Mouse (Mus musculus) kidney, postnatal 0 days (tissue): ENCODE measurements around the gene Rnf24. TPM values are rescaled to one million over a fixed set of nuclear protein-coding genes. Genes with fewer than 3 reads are reported as not detected.

Experiments
- ATAC-seq: fragments of 200-750 bp; cut with Nextera tagmentation; replicated peaks from 2 replicates; pipeline ENCODE4 v1.8.0; 2017; ENCODE audit warnings: low read depth, moderate number of reproducible peaks, moderate TSS enrichment, moderate library complexity; ENCODE audit not compliant: low FRiP score
- DNase-seq: peaks from one replicate; pipeline ENCODE4 v3.0.0-alpha.2; 2016; ENCODE audit warnings: low spot score
- H3K27ac ChIP-seq: fragments of 300-500 bp; sonication (generic); 2 replicates; pipeline ENCODE4 v1.5.1; 2014; ENCODE audit warnings: mild to moderate bottlenecking
- H3K27me3 ChIP-seq: fragments of 300-500 bp; sonication (generic); 2 replicates; pipeline ENCODE4 v1.6.1; 2014; ENCODE audit warnings: low read length, mixed read lengths; ENCODE audit not compliant: insufficient read depth
- H3K36me3 ChIP-seq: fragments of 300-500 bp; sonication (generic); 2 replicates; pipeline ENCODE4 v1.6.1; 2014; ENCODE audit warnings: low read length, mixed read lengths; ENCODE audit not compliant: insufficient read depth
- H3K4me1 ChIP-seq: fragments of 300-500 bp; sonication (generic); replicated peaks from 2 replicates; pipeline ENCODE4 v1.6.1; 2014; ENCODE audit warnings: antibody characterized with exemption, low read length, mixed read lengths; ENCODE audit not compliant: insufficient read depth
- H3K4me2 ChIP-seq: fragments of 300-500 bp; sonication (generic); 2 replicates; pipeline ENCODE4 v1.6.1; 2014; ENCODE audit warnings: mild to moderate bottlenecking, low read length, moderate library complexity, mixed read lengths
- H3K4me3 ChIP-seq: fragments of 300-500 bp; sonication (generic); replicated peaks from 2 replicates; pipeline ENCODE4 v1.5.1; 2014; ENCODE audit warnings: low read depth, low read length
- H3K9ac ChIP-seq: fragments of 300-500 bp; sonication (generic); 2 replicates; pipeline ENCODE4 v1.6.1; 2014; ENCODE audit warnings: low read depth, low read length
- H3K9me3 ChIP-seq: fragments of 300-500 bp; sonication (generic); replicated peaks from 2 replicates; pipeline ENCODE4 v1.6.1; 2016; ENCODE audit warnings: low read length, inconsistent platforms, mixed read lengths
- CTCF ChIP-seq: IDR thresholded peaks from 2 replicates; pipeline ENCODE4 v1.5.1; 2016; ENCODE audit warnings: antibody characterized with exemption, low read depth, mild to moderate bottlenecking, moderate library complexity
- WGBS: fragments of 180-500 bp; shearing (Covaris S2); extraction: QIAGEN DNeasy Blood & Tissue Kit; methylation state at CpG from one replicate; pipeline ENCODE4 v1.1.7; 2014; 5-methylcytosine and 5-hydroxymethylcytosine counted together
- polyA plus RNA-seq: library from polyadenylated mRNA; unstranded; fragments of >200 nt; fragmentation: Nextera tagmentation; extraction: Ambion mirVana; gene quantifications from 2 replicates; pipeline ENCODE4 v1.2.1, GENCODE M21; 2015

Rnf24 gene
- polyA plus RNA-seq, 1 experiment from 2014 or later: 2.9 TPM

GRCm38 (mm10) chr2:131350301-131350700 is 2.4 kb downstream of the Rnf24 start:
- 89% methylated on average over 6 of the region's 6 CpGs for WGBS
- H3K4me2 ChIP-seq: no peak overlapping the region
- no peak overlapping the region for H3K9ac ChIP-seq
- no peaks in the 10 kb centered on the region for H3K9me3 ChIP-seq
- no peak overlapping the region for H3K4me3 ChIP-seq
- H3K36me3 ChIP-seq: no peaks in the 10 kb centered on the region
- TF ChIP-seq CTCF: no peak
- no peak overlapping the region for H3K27ac ChIP-seq
- no peaks in the 10 kb centered on the region for H3K4me1 ChIP-seq
- no peak for ATAC-seq
- H3K27me3 ChIP-seq: no peaks in the 10 kb centered on the region
- DNase-seq: no peak

GRCm38 (mm10) chr2:131345556-131345955 is 7.1 kb downstream of the Rnf24 start:
- H3K4me2 ChIP-seq: no peak overlapping the region
- no peaks in the 10 kb centered on the region for H3K9me3 ChIP-seq
- H3K4me3 ChIP-seq: no peak overlapping the region
- no peak overlapping the region for H3K27ac ChIP-seq
- no peak for ATAC-seq
- TF ChIP-seq CTCF: no peak
- no peaks in the 10 kb centered on the region for H3K27me3 ChIP-seq
- H3K4me1 ChIP-seq: no peaks in the 10 kb centered on the region
- H3K36me3 ChIP-seq: no peaks in the 10 kb centered on the region
- no peak for DNase-seq
- H3K9ac ChIP-seq: no peak overlapping the region
- 13% methylated on average over 3 of the region's 3 CpGs for WGBS

GRCm38 (mm10) chr2:131344449-131344848 is 8.2 kb downstream of the Rnf24 start:
- no peak overlapping the region for H3K4me2 ChIP-seq
- no peak for TF ChIP-seq CTCF
- DNase-seq: no peak
- WGBS: 91% methylated on average over 3 of the region's 3 CpGs
- no peaks in the 10 kb centered on the region for H3K36me3 ChIP-seq
- ATAC-seq: no peak
- no peaks in the 10 kb centered on the region for H3K4me1 ChIP-seq
- no peak overlapping the region for H3K4me3 ChIP-seq
- no peak overlapping the region for H3K27ac ChIP-seq
- H3K9me3 ChIP-seq: no peaks in the 10 kb centered on the region
- H3K27me3 ChIP-seq: no peaks in the 10 kb centered on the region
- H3K9ac ChIP-seq: no peak overlapping the region

GRCm38 (mm10) chr2:131337602-131338001 is 15.1 kb downstream of the Rnf24 start:
- Histone ChIP-seq H3K27me3 (no peaks in the 10 kb centered on the region), H3K9me3 (no peaks in the 10 kb centered on the region), H3K27ac (no peak overlapping the region), H3K9ac (no peak overlapping the region), H3K4me3 (no peak overlapping the region), H3K36me3 (no peaks in the 10 kb centered on the region), H3K4me1 (no peaks in the 10 kb centered on the region), H3K4me2 (no peak overlapping the region)
- 63% methylated on average over 6 of the region's 6 CpGs for WGBS
- no peak for DNase-seq
- no peak for TF ChIP-seq CTCF
- ATAC-seq: no peak

GRCm38 (mm10) chr2:131330548-131330947 is 22.1 kb downstream of the Rnf24 start:
- TF ChIP-seq CTCF: no peak
- Histone ChIP-seq H3K36me3 (no peaks in the 10 kb centered on the region), H3K27ac (no peak overlapping the region), H3K9me3 (no peaks in the 10 kb centered on the region), H3K27me3 (no peaks in the 10 kb centered on the region), H3K4me1 (no peaks in the 10 kb centered on the region), H3K4me2 (no peak overlapping the region), H3K4me3 (no peak overlapping the region), H3K9ac (no peak overlapping the region)
- 80% methylated on average over 3 of the region's 3 CpGs for WGBS
- DNase-seq (no peak), ATAC-seq (no peak)

- DNase-seq: no peak
Measured at GRCm38 (mm10) chr2:131328981-131329380, 23.7 kb downstream of the Rnf24 start.

GRCm38 (mm10) chr2:131326044-131326443 is 26.6 kb downstream of the Rnf24 start:
- no peak for TF ChIP-seq CTCF
- no peaks in the 10 kb centered on the region for H3K36me3 ChIP-seq
- WGBS: 72% methylated on average over 3 of the region's 3 CpGs
- H3K27me3 ChIP-seq: no peaks in the 10 kb centered on the region
- H3K4me1 ChIP-seq: no peaks in the 10 kb centered on the region
- no peak for DNase-seq
- no peak overlapping the region for H3K4me2 ChIP-seq
- ATAC-seq: no peak
- no peak overlapping the region for H3K4me3 ChIP-seq
- H3K27ac ChIP-seq: no peak overlapping the region
- H3K9me3 ChIP-seq: no peaks in the 10 kb centered on the region
- no peak overlapping the region for H3K9ac ChIP-seq

More at GRCm38 (mm10) chr2:131328981-131329380, 23.7 kb downstream of the Rnf24 start:
- Histone ChIP-seq H3K27ac (no peak overlapping the region), H3K9me3 (no peaks in the 10 kb centered on the region), H3K4me1 (no peaks in the 10 kb centered on the region), H3K27me3 (no peaks in the 10 kb centered on the region), H3K4me2 (no peak overlapping the region), H3K4me3 (no peak overlapping the region), H3K36me3 (no peaks in the 10 kb centered on the region), H3K9ac (no peak overlapping the region)
- WGBS: 78% methylated on average over 1 of the region's 1 CpGs
- TF ChIP-seq CTCF: no peak
- no peak for ATAC-seq
